Mouse (Mus musculus): Measurements from ENCODE around the gene Camkk1. TPM values are rescaled to one million over a fixed set of nuclear protein-coding genes. Genes with fewer than 3 reads are reported as not detected.

Camkk1 gene
- polyA plus RNA-seq, 1 experiment from 2014 or later = 6.1 TPM

DNA sequence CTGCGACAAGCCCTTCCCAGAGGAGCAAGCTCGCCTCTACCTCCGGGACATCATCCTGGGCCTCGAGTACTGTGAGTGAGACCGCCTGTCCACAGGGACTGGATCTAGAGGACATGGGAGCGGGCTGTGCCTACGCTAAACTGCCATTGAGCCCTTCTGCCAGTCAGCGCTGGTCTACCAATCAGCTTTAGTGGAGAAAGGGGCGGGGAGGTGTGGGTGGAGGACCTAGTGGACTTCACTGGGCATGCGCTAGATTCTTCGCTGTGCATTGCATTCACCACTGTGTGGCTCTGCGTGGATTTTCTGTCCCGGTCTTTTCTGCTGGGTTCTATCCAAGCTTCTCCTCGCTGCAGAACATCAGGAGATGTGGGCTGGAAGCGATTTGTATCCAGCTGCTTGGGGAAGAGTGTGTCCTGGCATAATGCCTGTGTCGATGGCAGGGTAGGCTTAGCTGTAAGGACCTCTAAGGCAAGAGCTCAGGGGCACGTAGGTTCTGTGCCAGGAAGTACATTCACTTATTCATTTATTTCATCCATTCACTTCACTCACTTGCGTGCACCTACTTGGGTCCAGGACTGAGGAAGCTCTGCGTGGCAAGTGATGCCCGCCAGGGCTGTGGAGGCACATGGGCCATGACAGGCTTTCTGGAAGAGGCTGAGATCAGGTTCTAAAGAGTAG lies 12.2 kb downstream of the Camkk1 start:
- no peak for TF ChIP-seq EP300 (IDR thresholded peaks at IDR 0.05)
- peak; percentile 50 for TF ChIP-seq CTCF (IDR thresholded peaks at IDR 0.05)
- H3K27ac ChIP-seq (ENCODE audit: low read length) = peak overlapping the region; percentile 47; the same call in 1 of the 2 replicates
- H3K36me3 ChIP-seq (ENCODE audit: insufficient read depth, low read length) = no peaks in the 10 kb centered on the region
- H3K9me3 ChIP-seq (ENCODE audit: low read length) = no peaks in the 10 kb centered on the region
- no peaks in the 10 kb centered on the region for H3K4me1 ChIP-seq (ENCODE audit: insufficient read depth, low read depth, low read length)
- DNase-seq (ENCODE audit: low spot score) = peak; percentile 98
- peak overlapping the region; percentile 19 for H3K4me3 ChIP-seq (ENCODE audit: low read depth, low read length)
- H3K4me2 ChIP-seq (replicated peaks; ENCODE audit: low read depth, low read length) = peak overlapping the region; percentile 54
- 21% methylated on average over 20 of the region's 20 CpGs for WGBS
- no peak overlapping the region; the same call in 1 of the 2 replicates for H3K9ac ChIP-seq (replicated peaks; ENCODE audit: low read depth)
- peak; percentile 96 for ATAC-seq
- no peaks in the 10 kb centered on the region for H3K27me3 ChIP-seq (replicated peaks; ENCODE audit: insufficient read depth, low read length)

DNA sequence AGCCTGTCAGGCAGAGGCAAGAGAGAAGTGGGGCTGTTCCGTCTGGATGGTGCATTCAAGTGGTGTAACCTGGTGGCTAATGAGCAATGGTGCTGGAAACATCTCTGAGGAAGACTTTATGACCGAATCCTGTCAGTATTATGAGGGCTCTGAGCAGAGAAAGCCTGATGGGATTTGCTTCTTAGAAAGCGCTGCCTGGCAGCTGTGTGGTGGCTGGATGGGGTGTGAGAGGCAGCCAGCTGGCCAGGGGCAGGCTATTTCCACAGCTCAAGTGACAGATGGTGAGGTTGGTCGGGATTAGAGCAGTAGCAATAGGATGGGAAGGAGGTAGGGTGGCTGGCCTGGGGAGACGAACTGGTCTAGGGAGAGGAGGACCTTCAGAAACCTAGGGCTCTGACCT lies 12.7 kb downstream of the Camkk1 start:
- H3K36me3 ChIP-seq (ENCODE audit: insufficient read depth, low read length) = no peaks in the 10 kb centered on the region
- H3K27ac ChIP-seq (ENCODE audit: low read length) = no peak overlapping the region
- ATAC-seq (no peak), DNase-seq (ENCODE audit: low spot score) (no peak)
- H3K9me3 ChIP-seq (ENCODE audit: low read length) = no peaks in the 10 kb centered on the region
- no peaks in the 10 kb centered on the region for H3K27me3 ChIP-seq (replicated peaks; ENCODE audit: insufficient read depth, low read length)
- no peak overlapping the region for H3K4me3 ChIP-seq (ENCODE audit: low read depth, low read length)
- 65% methylated on average over 5 of the region's 5 CpGs for WGBS
- H3K4me2 ChIP-seq (replicated peaks; ENCODE audit: low read depth, low read length) = no peak overlapping the region
- H3K9ac ChIP-seq (replicated peaks; ENCODE audit: low read depth) = no peak overlapping the region
- no peak for TF ChIP-seq EP300 (IDR thresholded peaks at IDR 0.05)
- no peaks in the 10 kb centered on the region for H3K4me1 ChIP-seq (ENCODE audit: insufficient read depth, low read depth, low read length)

DNA sequence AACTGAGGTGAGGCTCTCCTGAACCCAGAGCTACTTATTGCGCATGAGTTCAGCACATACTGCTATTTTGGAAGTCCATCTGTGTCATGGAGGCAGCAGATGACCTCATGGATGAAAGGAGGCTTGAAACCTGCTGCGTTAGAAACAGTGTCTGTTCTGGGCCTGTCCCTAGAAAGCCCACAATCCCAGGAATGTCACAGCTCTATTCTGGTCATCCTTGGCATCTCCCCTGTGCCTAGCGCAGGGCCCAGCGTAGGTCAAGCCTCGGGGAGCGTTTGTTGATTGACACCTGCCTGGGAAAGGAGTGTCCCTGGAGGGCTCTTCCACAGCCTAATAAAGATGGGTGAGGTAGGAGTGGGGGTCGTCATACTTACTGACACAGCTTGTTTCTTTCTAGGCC lies 17.3 kb downstream of the Camkk1 start:
- ATAC-seq = no peak
- no peak overlapping the region for H3K9ac ChIP-seq (replicated peaks; ENCODE audit: low read depth)
- H3K36me3 ChIP-seq (ENCODE audit: insufficient read depth, low read length) = no peaks in the 10 kb centered on the region
- 85% methylated on average over 7 of the region's 7 CpGs for WGBS
- no peaks in the 10 kb centered on the region for H3K9me3 ChIP-seq (ENCODE audit: low read length)
- H3K4me3 ChIP-seq (ENCODE audit: low read depth, low read length) = no peak overlapping the region
- H3K27ac ChIP-seq (ENCODE audit: low read length) = no peak overlapping the region
- no peak for DNase-seq (ENCODE audit: low spot score)
- TF ChIP-seq CTCF (IDR thresholded peaks at IDR 0.05) = no peak
- TF ChIP-seq EP300 (IDR thresholded peaks at IDR 0.05) = no peak
- no peaks in the 10 kb centered on the region for H3K4me1 ChIP-seq (ENCODE audit: insufficient read depth, low read depth, low read length)
- no peak overlapping the region for H3K4me2 ChIP-seq (replicated peaks; ENCODE audit: low read depth, low read length)
- no peaks in the 10 kb centered on the region for H3K27me3 ChIP-seq (replicated peaks; ENCODE audit: insufficient read depth, low read length)

DNA sequence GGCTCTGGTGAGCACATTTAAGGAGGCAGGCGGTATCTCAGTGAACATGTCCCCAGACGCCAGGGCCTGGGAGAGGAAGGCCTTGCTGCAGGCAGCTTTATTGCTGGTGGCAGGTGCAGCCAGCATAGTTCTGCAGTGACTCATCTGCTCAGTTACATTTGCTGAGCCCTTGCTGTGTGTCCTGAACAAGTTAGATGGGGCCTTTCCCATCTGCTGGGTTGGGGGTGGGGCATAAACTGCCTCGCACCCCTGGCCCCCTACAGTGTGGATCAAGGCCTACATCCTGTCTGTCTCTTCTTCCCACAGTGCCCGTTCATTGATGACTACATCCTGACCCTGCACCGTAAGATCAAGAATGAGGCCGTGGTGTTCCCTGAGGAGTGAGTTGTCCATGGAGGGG lies 18.1 kb downstream of the Camkk1 start:
- Histone ChIP-seq H3K36me3 (ENCODE audit: insufficient read depth, low read length) (no peaks in the 10 kb centered on the region), H3K27ac (ENCODE audit: low read length) (no peak overlapping the region), H3K4me1 (ENCODE audit: insufficient read depth, low read depth, low read length) (no peaks in the 10 kb centered on the region), H3K27me3 (replicated peaks; ENCODE audit: insufficient read depth, low read length) (no peaks in the 10 kb centered on the region), H3K4me2 (replicated peaks; ENCODE audit: low read depth, low read length) (no peak overlapping the region), H3K4me3 (ENCODE audit: low read depth, low read length) (no peak overlapping the region), H3K9ac (replicated peaks; ENCODE audit: low read depth) (no peak overlapping the region), H3K9me3 (ENCODE audit: low read length) (no peaks in the 10 kb centered on the region)
- ATAC-seq (no peak; the same call in 1 of the 2 replicates), DNase-seq (ENCODE audit: low spot score) (no peak)
- WGBS = 59% methylated on average over 6 of the region's 6 CpGs
- TF ChIP-seq EP300 (IDR thresholded peaks at IDR 0.05) = no peak
- no peak for TF ChIP-seq CTCF (IDR thresholded peaks at IDR 0.05)

DNA sequence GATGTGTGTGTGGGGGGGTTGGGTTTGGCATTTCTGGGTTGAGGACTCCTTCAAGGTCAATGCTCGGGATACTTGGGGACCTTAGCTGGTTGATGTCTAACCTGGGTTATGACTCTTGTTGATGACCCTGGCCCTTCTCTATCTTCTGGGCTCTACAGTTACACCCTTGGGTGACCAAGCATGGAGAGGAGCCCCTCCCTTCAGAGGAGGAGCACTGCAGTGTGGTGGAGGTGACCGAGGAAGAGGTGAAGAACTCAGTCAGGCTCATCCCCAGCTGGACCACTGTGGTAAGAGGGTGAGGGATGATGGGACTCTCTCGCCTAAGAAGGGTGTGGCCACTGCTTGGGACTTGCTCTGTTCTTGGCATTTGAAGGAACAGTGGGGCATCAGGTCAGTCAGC lies 18.9 kb downstream of the Camkk1 start:
- TF ChIP-seq EP300 (IDR thresholded peaks at IDR 0.05) (no peak), CTCF (IDR thresholded peaks at IDR 0.05) (no peak)
- Histone ChIP-seq H3K4me2 (replicated peaks; ENCODE audit: low read depth, low read length) (no peak overlapping the region), H3K9ac (replicated peaks; ENCODE audit: low read depth) (no peak overlapping the region), H3K27ac (ENCODE audit: low read length) (no peak overlapping the region), H3K27me3 (replicated peaks; ENCODE audit: insufficient read depth, low read length) (no peaks in the 10 kb centered on the region), H3K9me3 (ENCODE audit: low read length) (no peaks in the 10 kb centered on the region), H3K4me1 (ENCODE audit: insufficient read depth, low read depth, low read length) (no peaks in the 10 kb centered on the region), H3K4me3 (ENCODE audit: low read depth, low read length) (no peak overlapping the region), H3K36me3 (ENCODE audit: insufficient read depth, low read length) (no peaks in the 10 kb centered on the region)
- no peak for ATAC-seq
- DNase-seq (ENCODE audit: low spot score) = no peak
- 76% methylated on average over 3 of the region's 3 CpGs for WGBS

DNA sequence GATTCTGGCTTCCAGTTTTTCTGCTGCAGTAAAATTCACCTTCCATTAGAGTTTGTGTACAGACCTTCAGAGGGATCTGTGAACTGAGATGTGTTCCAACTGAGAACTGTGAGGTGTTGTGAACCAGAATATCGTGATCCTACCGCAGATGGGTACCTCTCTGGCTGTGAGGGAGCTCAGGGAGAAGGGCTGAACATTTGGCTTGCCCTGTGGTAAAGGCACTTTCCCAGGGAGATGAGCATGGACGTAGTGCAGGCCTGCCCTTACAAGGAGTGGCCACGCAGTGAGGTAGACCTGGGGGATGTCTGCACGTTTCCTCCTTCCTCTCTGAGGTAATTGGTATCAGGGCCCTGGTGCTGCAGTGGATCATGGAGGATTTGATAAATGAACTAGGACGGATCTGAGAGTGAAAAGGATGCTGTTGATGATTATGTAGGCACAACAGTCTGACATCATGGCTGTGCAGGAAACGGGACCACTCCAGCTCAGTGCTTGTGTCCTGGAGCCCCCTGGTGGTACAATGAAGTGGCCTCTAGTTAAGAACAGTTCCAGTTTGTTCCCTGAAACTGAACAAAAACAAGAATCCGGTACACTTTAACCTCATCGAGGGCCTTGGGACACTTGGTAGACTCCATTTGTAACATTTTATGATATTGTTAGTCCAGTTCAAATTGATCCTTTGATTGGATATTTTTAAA lies 20.4 kb downstream of the Camkk1 start:
- H3K9me3 ChIP-seq (ENCODE audit: low read length) = no peaks in the 10 kb centered on the region
- ATAC-seq (peak; percentile 79), DNase-seq (ENCODE audit: low spot score) (peak; percentile 87)
- H3K4me2 ChIP-seq (replicated peaks; ENCODE audit: low read depth, low read length) = no peak overlapping the region
- H3K36me3 ChIP-seq (ENCODE audit: insufficient read depth, low read length) = no peaks in the 10 kb centered on the region
- no peaks in the 10 kb centered on the region for H3K4me1 ChIP-seq (ENCODE audit: insufficient read depth, low read depth, low read length)
- no peak overlapping the region for H3K4me3 ChIP-seq (ENCODE audit: low read depth, low read length)
- TF ChIP-seq CTCF (IDR thresholded peaks at IDR 0.05) = peak; percentile 94
- TF ChIP-seq EP300 (IDR thresholded peaks at IDR 0.05) = no peak
- 55% methylated on average over 9 of the region's 9 CpGs for WGBS
- H3K27ac ChIP-seq (ENCODE audit: low read length) = no peak overlapping the region
- no peaks in the 10 kb centered on the region for H3K27me3 ChIP-seq (replicated peaks; ENCODE audit: insufficient read depth, low read length)
- H3K9ac ChIP-seq (replicated peaks; ENCODE audit: low read depth) = no peak overlapping the region
